Mouse (Mus musculus) thymus, adult 2 months (tissue): ENCODE measurements around the gene Sipa1l1.
A peak's percentile ranks its signal among the peaks of the same experiment; 100 is the strongest.

Source experiments
- CTCF ChIP-seq: fragments of 200-500 bp; IDR thresholded peaks from 2 replicates; pipeline ENCODE4 v1.5.1; 2012; ENCODE audit warnings: mild to moderate bottlenecking, control low read depth, low read length, moderate library complexity, borderline replicate concordance; ENCODE audit not compliant: control insufficient read depth, poor library complexity, insufficient read depth; ENCODE audit errors: extremely low read depth
- POLR2A ChIP-seq: fragments of 200-500 bp; IDR thresholded peaks from 2 replicates; pipeline ENCODE4 v1.6.1; 2012; ENCODE audit warnings: mild to moderate bottlenecking, low read length, control low read depth, moderate library complexity; ENCODE audit not compliant: control insufficient read depth, poor library complexity, insufficient read depth; ENCODE audit errors: extremely low read depth

DNA sequence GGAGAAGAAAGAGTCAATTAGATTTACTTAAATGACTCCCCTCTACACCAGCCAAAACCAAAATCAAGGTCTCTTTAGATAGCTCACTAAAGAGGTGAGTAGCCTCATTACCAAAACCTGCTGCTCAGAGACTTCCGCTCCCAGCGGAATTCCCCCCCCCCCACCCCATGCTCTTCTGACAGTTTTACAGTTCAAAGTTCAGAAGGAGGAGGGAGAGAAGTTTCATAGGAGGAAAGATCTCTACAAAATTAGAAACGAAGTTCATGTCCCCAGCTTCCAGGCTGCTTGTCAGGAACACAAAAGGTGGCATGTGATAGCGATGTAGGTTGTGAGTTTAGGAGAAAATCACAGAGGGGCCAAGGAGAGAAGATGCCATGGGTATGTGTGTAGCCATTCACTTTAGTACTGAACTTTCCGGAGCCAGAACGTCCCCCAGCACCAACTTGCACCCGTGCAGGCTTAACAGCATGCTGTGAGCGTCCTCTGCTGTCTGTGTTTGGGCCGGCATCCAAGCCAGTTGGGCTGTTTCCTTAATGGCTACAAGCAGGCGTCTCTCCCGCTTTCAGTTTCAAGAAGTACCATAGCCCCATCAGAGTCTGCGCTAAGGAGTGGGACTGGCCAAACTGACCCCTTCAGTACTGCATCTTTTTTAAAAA, 300.7 kb downstream of the Sipa1l1 start:
- TF ChIP-seq POLR2A (no peak), CTCF (peak; percentile 90; the same call in 1 of the 2 replicates)
